Mouse (Mus musculus): ENCODE measurements around the gene Eif4a1. TPM values are rescaled to one million over a fixed set of nuclear protein-coding genes. Genes with fewer than 3 reads are reported as not detected.

Eif4a1 gene
- total and polyA plus RNA-seq, 3 experiments = 114 to 1,689 (median 634) TPM

- Histone ChIP-seq H3K9me3 (replicated peaks; ENCODE audit: insufficient read depth, low read length) (no peaks in the 10 kb centered on the region), H3K27me3 (ENCODE audit: control insufficient read depth in 1 of 2, insufficient read depth in 2 of 2, low read length in 2 of 2) (no peaks in the 10 kb centered on the region), H3K27ac (ENCODE audit: control insufficient read depth, low read depth, low read length) (no peak overlapping the region), H3K79me2 (ENCODE audit: control insufficient read depth, insufficient read depth, low read length, poor library complexity) (no peaks in the 10 kb centered on the region), H3K9ac (ENCODE audit: control insufficient read depth, low read depth, low read length, poor library complexity, severe bottlenecking) (no peak overlapping the region), H3K36me3 (ENCODE audit: control insufficient read depth in 1 of 2, insufficient read depth in 2 of 2, low read length in 2 of 2) (peaks cover 0 to 5% of the 10 kb centered on the region in 2 experiments; a peak in 1 of 4 replicates), H3K4me3 (ENCODE audit: control insufficient read depth in 1 of 2, insufficient read depth in 1 of 2, low read depth in 2 of 2, low read length in 2 of 2) (no peak overlapping the region), H3K4me1 (ENCODE audit: control insufficient read depth in 1 of 2, insufficient read depth in 2 of 2, low read length in 2 of 2) (peaks cover 0 to 7% of the 10 kb centered on the region in 2 experiments; a peak in 3 of 4 replicates)
- no peak for DNase-seq (ENCODE audit: low read depth, low spot score)
- TF ChIP-seq GATA1 (IDR thresholded peaks at IDR 0.05; ENCODE audit: low read depth, low read length) (peak; percentile 52; the same call in 1 of the 2 replicates), TCF12 (IDR thresholded peaks at IDR 0.05; ENCODE audit: low read depth, low read length) (0 out of 2 replicates have a peak, but pooled peaks have one; percentile 5), EP300 (IDR thresholded peaks at IDR 0.05; ENCODE audit: low read depth in 1 of 2, low read length in 2 of 2) (peak in 1 of 2 experiments; percentile 48; a peak in 1 of 4 replicates), ZMIZ1 (IDR thresholded peaks at IDR 0.05; ENCODE audit: low read depth, low read length) (no peak)
Observed at GRCm38 (mm10) chr11:69699595-69699994, 27.4 kb upstream of the Eif4a1 start.

DNA sequence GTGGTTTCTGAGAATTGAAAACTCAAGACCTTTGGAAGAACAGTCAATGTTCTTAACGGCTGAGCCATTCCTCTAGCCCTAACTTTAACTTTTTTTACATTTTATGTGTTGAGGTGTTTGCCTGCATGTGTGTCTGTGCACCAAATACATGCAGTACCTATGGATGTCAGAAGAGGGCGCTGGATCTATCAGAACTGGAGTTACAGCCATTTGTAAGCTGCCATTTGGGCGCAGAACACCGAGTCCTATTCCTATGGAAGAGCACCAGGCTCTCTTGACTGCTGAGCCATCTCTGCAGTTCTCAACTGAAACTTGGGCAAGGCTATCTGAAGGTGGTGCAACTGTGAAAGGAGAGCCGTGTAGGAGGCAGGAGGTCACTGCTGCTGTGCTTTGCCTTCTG, 26.4 kb upstream of the Eif4a1 start:
- H3K4me1 ChIP-seq (ENCODE audit: control insufficient read depth in 1 of 2, insufficient read depth in 2 of 2, low read length in 2 of 2) = peaks cover 0 to 7% of the 10 kb centered on the region in 2 experiments; a peak in 3 of 4 replicates
- DNase-seq (ENCODE audit: low read depth, low spot score) = no peak
- H3K79me2 ChIP-seq (ENCODE audit: control insufficient read depth, insufficient read depth, low read length, poor library complexity) = no peaks in the 10 kb centered on the region
- H3K27ac ChIP-seq (ENCODE audit: control insufficient read depth, low read depth, low read length) = no peak overlapping the region
- no peak for TF ChIP-seq RAD21 (IDR thresholded peaks at IDR 0.05; ENCODE audit: low read depth, low read length)
- TF ChIP-seq CTCF (IDR thresholded peaks at IDR 0.05 in 2 of 3, conservative IDR thresholded peaks at IDR 0.05 in 1 of 3; ENCODE audit: control insufficient read depth in 1 of 3, insufficient read depth in 1 of 3, low read depth in 2 of 3, low read length in 3 of 3, poor library complexity in 1 of 3, severe bottlenecking in 1 of 3) = peak; percentile 14 to 45 (median 30); a peak in 4 of 6 replicates
- H3K9ac ChIP-seq (ENCODE audit: control insufficient read depth, low read depth, low read length, poor library complexity, severe bottlenecking) = no peak overlapping the region
- no peak overlapping the region for H3K4me3 ChIP-seq (ENCODE audit: control insufficient read depth in 1 of 2, insufficient read depth in 1 of 2, low read depth in 2 of 2, low read length in 2 of 2)
- H3K36me3 ChIP-seq (ENCODE audit: control insufficient read depth in 1 of 2, insufficient read depth in 2 of 2, low read length in 2 of 2) = peaks cover 0 to 5% of the 10 kb centered on the region in 2 experiments; a peak in 1 of 4 replicates
- no peaks in the 10 kb centered on the region for H3K27me3 ChIP-seq (ENCODE audit: control insufficient read depth in 1 of 2, insufficient read depth in 2 of 2, low read length in 2 of 2)
- H3K9me3 ChIP-seq (replicated peaks; ENCODE audit: insufficient read depth, low read length) = no peaks in the 10 kb centered on the region

DNA sequence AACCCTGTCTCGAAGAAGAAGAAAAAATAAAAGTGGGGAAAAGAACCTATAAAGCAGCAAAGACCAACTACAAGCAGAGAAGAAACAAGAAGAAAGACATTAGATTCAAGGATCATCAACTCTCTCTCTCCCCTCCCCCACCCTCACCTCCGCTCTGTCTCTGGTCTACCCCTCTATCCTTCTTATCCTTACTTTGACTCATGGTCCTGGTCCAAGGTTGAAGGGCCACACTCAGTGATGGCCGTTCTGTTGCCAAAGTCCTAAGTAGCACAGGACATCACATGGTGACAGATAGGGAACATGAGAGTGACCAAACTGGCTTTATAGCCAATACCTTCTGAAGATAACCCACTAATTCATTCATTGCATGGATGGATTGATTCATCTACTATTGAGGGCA, 25.2 kb upstream of the Eif4a1 start:
- Histone ChIP-seq H3K27me3 (ENCODE audit: control insufficient read depth in 1 of 2, insufficient read depth in 2 of 2, low read length in 2 of 2) (no peaks in the 10 kb centered on the region), H3K4me3 (ENCODE audit: control insufficient read depth in 1 of 2, insufficient read depth in 1 of 2, low read depth in 2 of 2, low read length in 2 of 2) (no peak overlapping the region), H3K9me3 (replicated peaks; ENCODE audit: insufficient read depth, low read length) (no peaks in the 10 kb centered on the region), H3K9ac (ENCODE audit: control insufficient read depth, low read depth, low read length, poor library complexity, severe bottlenecking) (no peak overlapping the region), H3K36me3 (ENCODE audit: control insufficient read depth in 1 of 2, insufficient read depth in 2 of 2, low read length in 2 of 2) (peaks cover 0 to 5% of the 10 kb centered on the region in 2 experiments; a peak in 1 of 4 replicates), H3K27ac (ENCODE audit: control insufficient read depth, low read depth, low read length) (no peak overlapping the region), H3K4me1 (ENCODE audit: control insufficient read depth in 1 of 2, insufficient read depth in 2 of 2, low read length in 2 of 2) (peaks cover 0 to 10% of the 10 kb centered on the region in 2 experiments; a peak in 3 of 4 replicates), H3K79me2 (ENCODE audit: control insufficient read depth, insufficient read depth, low read length, poor library complexity) (no peaks in the 10 kb centered on the region)
- TF ChIP-seq ELF1 (IDR thresholded peaks at IDR 0.05; ENCODE audit: low read depth, low read length) = no peak
- TF ChIP-seq ZKSCAN1 (IDR thresholded peaks at IDR 0.05; ENCODE audit: low read depth, low read length) = no peak
- TF ChIP-seq HCFC1 (IDR thresholded peaks at IDR 0.05; ENCODE audit: low read depth, low read length) = no peak
- TF ChIP-seq E2F4 (IDR thresholded peaks at IDR 0.05; ENCODE audit: borderline replicate concordance, low read depth, low read length) = no peak
- TF ChIP-seq TCF12 (IDR thresholded peaks at IDR 0.05; ENCODE audit: low read depth, low read length) = no peak
- TF ChIP-seq SMC3 (IDR thresholded peaks at IDR 0.05; ENCODE audit: low read depth, low read length) = no peak
- no peak for TF ChIP-seq ZC3H11A (IDR thresholded peaks at IDR 0.05; ENCODE audit: low read depth, low read length)
- no peak for TF ChIP-seq MYB (IDR thresholded peaks at IDR 0.05; ENCODE audit: low read depth, low read length)
- TF ChIP-seq ZMIZ1 (IDR thresholded peaks at IDR 0.05; ENCODE audit: low read depth, low read length) = no peak
- DNase-seq (ENCODE audit: low read depth, low spot score) = no peak

Measured in MEL (cell line).